Mouse (Mus musculus) liver, adult 2 months (tissue): ENCODE measurements around the gene Arl6ip1.

Source experiments
- CTCF ChIP-seq: fragments of 200-500 bp; IDR thresholded peaks from 2 replicates; pipeline ENCODE4 v1.5.1; 2011; ENCODE audit warnings: low read depth, low read length, control low read depth
- POLR2A ChIP-seq: fragments of 200-500 bp; IDR thresholded peaks from 2 replicates; pipeline ENCODE4 v1.6.1; 2011; ENCODE audit warnings: low read length, control low read depth; ENCODE audit not compliant: insufficient read depth; ENCODE audit errors: extremely low read depth

- TF ChIP-seq POLR2A (no peak), CTCF (no peak)
These were observed 46.4 kb upstream of the Arl6ip1 start for GRCm38 (mm10) chr7:118175821-118176355.
